Mouse (Mus musculus) WW6 (cell line): ENCODE data around the gene Defb20.

Experiments used
- DNase-seq: peaks from one replicate; pipeline ENCODE4 v3.0.0-alpha.2; 2013; ENCODE audit warnings: low read depth, low spot score

Defb20 gene

DNA sequence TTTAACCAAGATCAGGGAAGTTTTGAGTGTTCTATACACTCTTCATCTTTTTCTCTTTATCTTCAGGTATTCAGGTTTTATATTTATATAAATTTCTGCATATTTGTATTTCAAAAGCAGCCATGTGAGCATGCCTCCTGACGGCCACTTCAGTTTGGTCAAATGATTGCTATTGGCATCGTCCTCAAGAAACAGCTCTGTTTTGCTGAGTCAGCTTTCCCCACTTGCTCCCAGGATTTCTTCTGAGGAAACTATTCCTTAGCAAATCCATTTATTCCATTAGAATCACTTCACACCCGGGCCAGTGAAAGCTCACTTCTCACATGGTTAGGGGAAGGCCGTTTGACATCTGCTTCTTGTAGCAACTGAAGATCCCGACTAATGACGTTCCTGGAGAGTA is 21.2 kb downstream of the Defb20 start:
- no peak for DNase-seq

DNA sequence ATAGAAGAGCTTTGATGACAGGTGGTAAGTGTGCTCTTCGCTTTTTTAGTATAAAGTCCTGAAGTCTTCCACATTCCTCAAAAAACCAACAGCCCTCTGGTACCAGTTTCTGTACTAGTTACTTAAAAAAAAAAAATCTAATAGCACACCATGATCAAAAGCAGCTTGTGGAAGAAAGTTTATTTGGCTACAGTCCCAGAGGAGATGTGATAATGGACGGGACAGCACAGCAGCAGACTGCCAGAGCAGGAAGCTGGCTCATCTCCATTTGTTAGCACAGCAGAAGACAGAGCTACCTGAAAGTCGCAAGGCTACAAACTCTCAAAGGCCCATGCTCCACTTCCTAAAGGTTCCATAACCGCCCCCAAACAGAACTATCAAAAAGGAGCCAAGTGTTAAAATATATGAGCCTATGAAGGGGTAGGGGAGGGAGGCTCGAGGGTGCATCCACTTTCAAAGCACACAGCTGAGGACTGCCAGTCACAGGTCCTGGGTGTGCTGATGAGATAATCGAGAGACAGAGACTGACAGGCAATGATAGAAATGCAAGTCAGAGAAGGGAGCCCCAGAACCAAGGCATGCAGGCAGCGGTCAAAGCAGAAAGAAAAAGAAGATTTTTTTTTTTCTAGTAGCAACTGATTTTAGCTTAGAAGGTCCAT is 23.5 kb downstream of the Defb20 start:
- DNase-seq = no peak

DNA sequence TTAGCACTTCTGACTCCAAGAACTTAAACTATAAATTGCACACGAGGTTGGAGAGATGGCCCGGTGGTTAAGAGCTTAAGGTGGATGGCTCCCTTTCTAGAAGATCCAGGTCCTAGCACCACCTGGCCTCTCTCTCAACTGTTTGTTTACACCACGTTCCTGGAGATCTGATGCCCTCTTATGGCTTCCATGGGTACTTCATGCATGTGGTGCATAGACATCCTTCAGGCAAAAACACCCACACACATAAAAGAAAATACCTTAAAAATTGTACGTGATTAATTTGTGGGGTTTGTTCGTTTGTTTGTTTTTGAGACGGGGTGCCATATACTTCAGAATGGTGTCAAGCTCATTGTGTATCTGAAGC is 24.0 kb downstream of the Defb20 start:
- no peak for DNase-seq

DNA sequence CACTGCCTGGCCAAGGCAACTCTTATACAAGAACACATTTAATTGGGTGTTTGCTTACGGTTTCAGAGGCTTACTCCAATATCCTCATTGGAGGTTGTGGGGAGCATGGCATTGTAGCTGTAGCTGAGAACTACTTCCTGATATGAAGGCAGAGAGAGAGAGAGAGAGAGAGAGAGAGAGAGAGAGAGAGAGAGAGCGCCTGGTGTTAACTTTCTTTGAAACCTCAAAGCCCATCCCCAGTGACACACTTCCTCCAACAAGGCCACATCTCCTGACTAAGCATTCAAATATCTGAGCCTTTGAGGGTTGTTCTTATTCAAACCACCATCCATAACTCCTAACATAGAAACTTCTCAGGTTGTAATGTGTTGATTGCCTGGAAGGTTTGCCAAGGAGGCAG is 27.1 kb downstream of the Defb20 start:
- DNase-seq = no peak

DNA sequence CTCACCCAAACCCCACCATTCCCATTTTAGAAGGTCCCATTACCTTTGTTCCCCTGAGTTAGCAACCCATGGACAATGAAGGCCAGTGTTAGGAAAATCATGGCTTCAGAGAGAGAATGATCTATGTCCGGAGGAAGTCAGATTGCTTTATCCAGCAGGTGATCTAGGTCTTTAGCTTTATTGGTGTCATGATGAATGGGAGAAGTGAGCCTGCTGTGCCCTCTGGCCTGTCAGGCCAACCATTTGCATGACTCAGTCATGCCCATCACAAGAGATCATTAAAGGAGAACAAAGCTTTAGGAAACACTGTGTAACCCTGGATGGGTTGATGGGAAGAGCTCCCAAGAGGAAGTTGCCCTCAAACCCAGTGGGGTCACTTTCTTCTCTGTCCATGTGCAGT is 34.7 kb downstream of the Defb20 start, which contains the start of gene Defb26:
Gene Defb26 (minus strand): TSS at position 101 of the 400 bp plus-strand sequence.
- no peak for DNase-seq

DNA sequence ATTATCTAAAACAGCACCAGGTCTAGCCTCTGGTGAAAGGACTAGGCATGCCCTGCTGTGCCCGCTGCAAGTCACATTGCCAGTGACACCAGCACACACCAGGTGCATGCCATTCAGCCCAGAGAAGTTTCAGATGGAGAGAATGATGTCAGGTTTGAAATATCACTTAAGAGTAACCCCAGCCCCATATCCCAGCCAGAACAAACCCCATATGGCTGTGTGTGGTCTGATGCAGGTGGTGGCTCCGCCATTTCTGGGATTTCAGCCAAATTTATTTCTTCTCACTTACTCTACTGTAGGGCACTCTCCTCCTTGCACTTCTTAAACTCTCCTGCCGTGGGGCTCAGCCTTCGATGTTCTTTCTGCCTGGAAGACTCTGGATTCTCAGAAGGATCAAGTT is 39.2 kb downstream of the Defb20 start:
- DNase-seq = no peak

DNA sequence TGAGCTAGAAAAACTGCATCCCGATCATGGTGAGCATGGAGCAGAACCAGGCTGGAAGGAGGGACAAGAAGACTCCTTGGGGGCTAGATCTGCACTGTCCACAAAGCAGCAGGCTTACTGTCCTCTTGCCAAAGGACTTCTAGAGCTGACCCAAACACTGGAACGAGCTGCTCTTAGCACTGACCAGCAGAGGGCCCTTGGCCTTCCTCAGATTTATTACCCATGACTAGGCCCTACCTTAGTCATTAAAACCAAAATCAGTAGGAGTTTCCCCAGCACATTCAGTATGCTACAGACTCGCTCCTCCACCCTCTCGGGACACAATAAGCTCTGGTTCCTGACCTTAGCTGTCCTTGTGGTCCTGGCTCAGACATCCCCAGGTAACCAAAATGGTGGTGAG is 41.1 kb downstream of the Defb20 start, which contains the start of gene Defb28:
Gene Defb28 (plus strand): TSS at position 275 of the 400 bp plus-strand sequence.
- DNase-seq = no peak
